8 mouse cellular contexts compared by ENCODE assay signal in genomic region chr8:13338901-13339645, GRCm38 (mm10). TPM values are rescaled to one million over a fixed set of nuclear protein-coding genes. Genes with fewer than 3 reads are reported as not detected.
A peak's percentile ranks its signal among the peaks of the same experiment; 100 is the strongest.
DNase-seq lines count a peak whose midpoint lies in the region; ATAC-seq and TF ChIP-seq lines count a peak whose summit lies in the region.
"Had no signal": no experiment of that assay in that cellular context is flagged by ENCODE, and none has a peak within 500 bp of the region (broad histone marks: within the 10 kb centered on the region; RNA-seq: fewer than 3 reads in every experiment).

No protein-coding gene starts in this region.

- peak overlapping the region; percentile 70 for H3K4me3 ChIP-seq in ES-Bruce4 (ENCODE audit: low read depth, low read length)
- peak overlapping the region; percentile 85 for H3K4me3 ChIP-seq in embryonic facial prominence, embryonic 13.5 days
- peak overlapping the region; percentile 94 for H3K4me3 ChIP-seq in midbrain, embryonic 10.5 days
- peak overlapping the region; percentile 90 for H3K4me3 ChIP-seq in stomach, embryonic 15.5 days (replicated peaks)

- peak overlapping the region; percentile 99 for H3K9ac ChIP-seq in ES-Bruce4 (ENCODE audit: low read depth, poor library complexity, severe bottlenecking)
- peak overlapping the region; percentile 97 for H3K9ac ChIP-seq in embryonic facial prominence, embryonic 13.5 days
- peak overlapping the region; percentile 94 for H3K9ac ChIP-seq in stomach, embryonic 15.5 days

- no peak for TF ChIP-seq EP300 in ES-Bruce4 (IDR thresholded peaks at IDR 0.05; ENCODE audit: insufficient read depth, low read depth, low read length)

- peak; percentile 56 for ATAC-seq in embryonic facial prominence, embryonic 13.5 days (ENCODE audit: insufficient number of reproducible peaks, insufficient read depth, low FRiP score, low TSS enrichment, low read depth)
- ATAC-seq in stomach, embryonic 15.5 days (ENCODE audit: insufficient read depth, low FRiP score, low read depth), result peak; percentile 53

- H3K27ac ChIP-seq in ES-Bruce4 (ENCODE audit: insufficient read depth, low read length), result no peak overlapping the region
- peak overlapping the region; percentile 80 for H3K27ac ChIP-seq in embryonic facial prominence, embryonic 13.5 days
- peak overlapping the region; percentile 96 for H3K27ac ChIP-seq in midbrain, embryonic 10.5 days (replicated peaks)
- H3K27ac ChIP-seq in stomach, embryonic 15.5 days, result peak overlapping the region; percentile 80

- H3K36me3 ChIP-seq in ES-Bruce4 (ENCODE audit: control insufficient read depth, insufficient read depth, low read length, poor library complexity, severe bottlenecking), result peaks cover 35% of the 10 kb centered on the region
- peaks cover 38% of the 10 kb centered on the region for H3K36me3 ChIP-seq in embryonic facial prominence, embryonic 13.5 days
- peaks cover 40% of the 10 kb centered on the region for H3K36me3 ChIP-seq in midbrain, embryonic 10.5 days
- H3K36me3 ChIP-seq in stomach, embryonic 15.5 days, result peaks cover 16% of the 10 kb centered on the region

- H3K27me3 ChIP-seq in ES-Bruce4 (ENCODE audit: control insufficient read depth, insufficient read depth, low read length, poor library complexity, severe bottlenecking), result no peaks in the 10 kb centered on the region
- H3K27me3 ChIP-seq in embryonic facial prominence, embryonic 13.5 days, result no peaks in the 10 kb centered on the region
- 0 out of 2 replicates have a peak, but pooled peaks cover 6% of the 10 kb centered on the region for H3K27me3 ChIP-seq in midbrain, embryonic 10.5 days (ENCODE audit: low read depth, poor library complexity, severe bottlenecking)
- no peaks in the 10 kb centered on the region for H3K27me3 ChIP-seq in stomach, embryonic 15.5 days (replicated peaks)

- peak overlapping the region; percentile 79 for H3K4me2 ChIP-seq in embryonic facial prominence, embryonic 13.5 days
- peak overlapping the region; percentile 82 for H3K4me2 ChIP-seq in stomach, embryonic 15.5 days

- WGBS in embryonic facial prominence, embryonic 13.5 days, result 0% methylated on average over 59 of the region's 70 CpGs
- under 1% methylated on average over 70 of the region's 70 CpGs for WGBS in midbrain, embryonic 10.5 days
- under 1% methylated on average over 69 of the region's 70 CpGs for WGBS in stomach, embryonic 15.5 days

- H3K9me3 ChIP-seq in ES-Bruce4 (replicated peaks; ENCODE audit: control insufficient read depth, insufficient read depth, low read length, poor library complexity, severe bottlenecking), result no peaks in the 10 kb centered on the region
- H3K9me3 ChIP-seq in embryonic facial prominence, embryonic 13.5 days, result no peaks in the 10 kb centered on the region
- H3K9me3 ChIP-seq in midbrain, embryonic 10.5 days (replicated peaks), result no peaks in the 10 kb centered on the region
- H3K9me3 ChIP-seq in stomach, embryonic 15.5 days, result no peaks in the 10 kb centered on the region

- H3K4me1 ChIP-seq in ES-Bruce4 (ENCODE audit: control insufficient read depth, insufficient read depth, low read length), result peaks cover 6% of the 10 kb centered on the region
- H3K4me1 ChIP-seq in embryonic facial prominence, embryonic 13.5 days, result peaks cover 13% of the 10 kb centered on the region
- H3K4me1 ChIP-seq in midbrain, embryonic 10.5 days, result peaks cover 35% of the 10 kb centered on the region
- peaks cover 16% of the 10 kb centered on the region for H3K4me1 ChIP-seq in stomach, embryonic 15.5 days

- intact Hi-C loops in heart, postnatal 10 days (cut with DNase I), result no loop called here

- TF ChIP-seq POLR2A in ES-Bruce4 (IDR thresholded peaks at IDR 0.05; ENCODE audit: insufficient read depth, low read length), result no peak

- DNase-seq in ZHBTc4 (ENCODE audit: low read depth, low spot score), result peak; percentile 70
- DNase-seq in heart, postnatal 10 days, result peak; percentile 34 to 40
- DNase-seq in kidney, postnatal 25 days, result peak; percentile 10 to 49
- DNase-seq in midbrain, embryonic 10.5 days (ENCODE audit: low spot score), result peak; percentile 54

- no peak for TF ChIP-seq CTCF in ES-Bruce4 (IDR thresholded peaks at IDR 0.05; ENCODE audit: low read depth, low read length)

RNA-seq across cellular contexts. Expression of gene Tfdp1, which starts 0.5 kb away (rescaled TPM):
- polyA plus RNA-seq in ES-Bruce4 (2011; ENCODE audit: insufficient read depth, insufficient read length, low read depth, missing spikeins), result 172 and 175 TPM in 2 replicates
- 164 and 166 TPM in 2 replicates for polyA plus RNA-seq in embryonic facial prominence, embryonic 13.5 days (2015; fragmentation: Nextera tagmentation; extraction: Ambion mirVana)
- 10 to 100 TPM; 54.7 to 57.2 TPM for total RNA-seq in heart, postnatal 10 days (2021)
- 184 and 201 TPM in 2 replicates for polyA plus RNA-seq in midbrain, embryonic 10.5 days (2016; fragmentation: Nextera tagmentation; extraction: Ambion mirVana)
- polyA plus RNA-seq in stomach, embryonic 15.5 days (2015; fragmentation: Nextera tagmentation; extraction: Ambion mirVana), result 156 and 173 TPM in 2 replicates

RNA-seq across cellular contexts. Expression of gene Tmco3, which starts 51.1 kb away (rescaled TPM):
- 12.7 and 15.1 TPM in 2 replicates for polyA plus RNA-seq in ES-Bruce4 (2011; ENCODE audit: insufficient read depth, insufficient read length, low read depth, missing spikeins)
- polyA plus RNA-seq in embryonic facial prominence, embryonic 13.5 days (2015; fragmentation: Nextera tagmentation; extraction: Ambion mirVana), result 53.1 and 62.3 TPM in 2 replicates
- 10 to 100 TPM; 24.5 to 27.3 TPM for total RNA-seq in heart, postnatal 10 days (2021)
- polyA plus RNA-seq in midbrain, embryonic 10.5 days (2016; fragmentation: Nextera tagmentation; extraction: Ambion mirVana), result 31.6 and 40.6 TPM in 2 replicates
- polyA plus RNA-seq in stomach, embryonic 15.5 days (2015; fragmentation: Nextera tagmentation; extraction: Ambion mirVana), result 33.1 and 36.0 TPM in 2 replicates

RNA-seq across cellular contexts. Expression of gene Dcun1d2, which starts 51.1 kb away (rescaled TPM):
- polyA plus RNA-seq in ES-Bruce4 (2011; ENCODE audit: insufficient read depth, insufficient read length, low read depth, missing spikeins), result 14.4 and 15.3 TPM in 2 replicates
- 33.2 and 33.4 TPM in 2 replicates for polyA plus RNA-seq in embryonic facial prominence, embryonic 13.5 days (2015; fragmentation: Nextera tagmentation; extraction: Ambion mirVana)
- total RNA-seq in heart, postnatal 10 days (2021), result 10 to 100 TPM; 33.8 to 41.8 TPM
- polyA plus RNA-seq in midbrain, embryonic 10.5 days (2016; fragmentation: Nextera tagmentation; extraction: Ambion mirVana), result 28.5 and 28.6 TPM in 2 replicates
- polyA plus RNA-seq in stomach, embryonic 15.5 days (2015; fragmentation: Nextera tagmentation; extraction: Ambion mirVana), result 19.2 and 20.3 TPM in 2 replicates

RNA-seq across cellular contexts. Expression of gene Atp4b, which starts 57.6 kb away (rescaled TPM):
- polyA plus RNA-seq in ES-Bruce4 (2011; ENCODE audit: insufficient read depth, insufficient read length, low read depth, missing spikeins), result not detected in 2 replicates
- not detected in 2 replicates for polyA plus RNA-seq in embryonic facial prominence, embryonic 13.5 days (2015; fragmentation: Nextera tagmentation; extraction: Ambion mirVana)
- not detected for total RNA-seq in heart, postnatal 10 days (2021)
- not detected in 2 replicates for polyA plus RNA-seq in midbrain, embryonic 10.5 days (2016; fragmentation: Nextera tagmentation; extraction: Ambion mirVana)
- polyA plus RNA-seq in stomach, embryonic 15.5 days (2015; fragmentation: Nextera tagmentation; extraction: Ambion mirVana), result 13.8 and 25.5 TPM in 2 replicates
- total RNA-seq: left cerebral cortex, adult 18-20 months had no signal
